Mouse (Mus musculus): ENCODE measurements at regions not wholly inside any gene's neighbourhood (a gene's known extent, or its start where the extent isn't known, plus 50 kb on each side); places are given as distances from the start of the nearest gene placed in this dataset.

DNA sequence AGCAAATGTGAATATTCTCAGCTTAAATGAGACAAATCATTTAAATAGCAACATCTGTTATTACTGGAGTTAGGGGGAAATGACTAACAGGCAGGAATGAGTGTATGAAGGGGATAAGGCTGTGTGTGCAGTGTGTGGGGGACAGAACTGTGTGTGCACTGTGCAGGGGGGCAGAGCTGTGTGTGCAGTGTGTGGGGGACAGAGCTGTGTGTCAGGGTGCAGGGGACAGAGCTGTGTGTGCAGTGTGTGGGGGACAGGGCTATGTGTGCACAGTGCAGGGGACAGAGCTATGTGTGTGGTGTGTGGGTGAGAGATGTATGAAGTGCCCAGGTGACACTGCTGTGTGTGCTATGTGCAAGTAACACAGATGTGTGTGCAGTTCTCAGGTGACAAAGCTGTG is 66.7 kb upstream of the Cops8 start:
- TF ChIP-seq CTCF (IDR thresholded peaks at IDR 0.05; ENCODE audit: borderline replicate concordance, control insufficient read depth, extremely low read depth, insufficient read depth, low read length, poor library complexity) = no peak
- TF ChIP-seq POLR2A (IDR thresholded peaks at IDR 0.05; ENCODE audit: control insufficient read depth, extremely low read depth, insufficient read depth, low read length, poor library complexity) = no peak
